Mouse (Mus musculus) small intestine, adult 2 months (tissue): ENCODE measurements around the gene Canx. TPM values are rescaled to one million over a fixed set of nuclear protein-coding genes. Genes with fewer than 3 reads are reported as not detected.

ENCODE experiments used
- H3K27ac ChIP-seq: fragments of 200-500 bp; 2 replicates; pipeline ENCODE4 v1.5.1; 2012; ENCODE audit warnings: low read depth, low read length, control low read depth, inconsistent platforms; ENCODE audit not compliant: insufficient read depth
- H3K27me3 ChIP-seq: fragments of 200-500 bp; 2 replicates; pipeline ENCODE4 v1.6.1; 2012; ENCODE audit warnings: mild to moderate bottlenecking, moderate library complexity, low read length, inconsistent platforms; ENCODE audit not compliant: control insufficient read depth, insufficient read depth
- H3K36me3 ChIP-seq: fragments of 200-500 bp; 2 replicates; pipeline ENCODE4 v1.6.1; 2012; ENCODE audit warnings: mild to moderate bottlenecking, low read length, control low read depth, inconsistent platforms; ENCODE audit not compliant: control insufficient read depth, insufficient read depth
- H3K4me1 ChIP-seq: fragments of 200-500 bp; 2 replicates; pipeline ENCODE4 v1.6.1; 2012; ENCODE audit warnings: low read length, inconsistent platforms, mixed read lengths; ENCODE audit not compliant: control insufficient read depth, insufficient read depth, insufficient read length
- H3K4me3 ChIP-seq: fragments of 200-500 bp; 2 replicates; pipeline ENCODE4 v1.5.1; 2012; ENCODE audit warnings: low read depth, mild to moderate bottlenecking, control low read depth, inconsistent platforms, low read length, moderate library complexity
- CTCF ChIP-seq: fragments of 200-500 bp; IDR thresholded peaks from 2 replicates; pipeline ENCODE4 v1.5.1; 2012; ENCODE audit warnings: low read depth, mild to moderate bottlenecking, control low read depth, inconsistent platforms, low read length, moderate library complexity, mixed read lengths; ENCODE audit not compliant: insufficient replicate concordance, insufficient read length; ENCODE audit errors: extremely low read depth
- POLR2A ChIP-seq: fragments of 200-500 bp; IDR thresholded peaks from 2 replicates; pipeline ENCODE4 v1.6.1; 2012; ENCODE audit warnings: low read depth, mild to moderate bottlenecking, control low read depth, inconsistent platforms, low read length, moderate library complexity
- WGBS: fragments of 180-500 bp; shearing (Covaris S2); methylation state at CpG from one replicate; pipeline ENCODE4 v1.1.7; 2018; 5-methylcytosine and 5-hydroxymethylcytosine counted together
- polyA plus RNA-seq: library from polyadenylated mRNA; depleted of rRNA; stranded (reverse); fragments of >200 nt; gene quantifications from 2 replicates; pipeline ENCODE4 v1.2.3, GENCODE M21; 2012; rRNA removed

Canx gene
- polyA plus RNA-seq, 1 experiment = 31.9 TPM

- Histone ChIP-seq H3K27ac (no peak overlapping the region), H3K27me3 (no peaks in the 10 kb centered on the region), H3K4me1 (no peaks in the 10 kb centered on the region), H3K4me3 (no peak overlapping the region), H3K36me3 (peaks cover 11% of the 10 kb centered on the region; the same call in 1 of the 2 replicates)
- TF ChIP-seq CTCF = no peak
- no peak for TF ChIP-seq POLR2A
- 64% methylated on average over 3 of the region's 3 CpGs for WGBS
Measured at GRCm38 (mm10) chr11:50252166-50252565, 73.3 kb downstream of the Canx start.

- TF ChIP-seq POLR2A = no peak
- TF ChIP-seq CTCF = no peak
- Histone ChIP-seq H3K4me3 (no peak overlapping the region), H3K4me1 (no peaks in the 10 kb centered on the region), H3K36me3 (no peaks in the 10 kb centered on the region), H3K27ac (no peak overlapping the region), H3K27me3 (no peaks in the 10 kb centered on the region)
- 70% methylated on average over 7 of the region's 7 CpGs for WGBS
Measured at GRCm38 (mm10) chr11:50248473-50249171, 76.9 kb downstream of the Canx start.

- Histone ChIP-seq H3K4me1 (no peaks in the 10 kb centered on the region), H3K4me3 (no peak overlapping the region), H3K36me3 (no peaks in the 10 kb centered on the region), H3K27ac (no peak overlapping the region), H3K27me3 (no peaks in the 10 kb centered on the region)
- TF ChIP-seq POLR2A (no peak), CTCF (no peak)
- 80% methylated on average over 5 of the region's 5 CpGs for WGBS
Measured at GRCm38 (mm10) chr11:50245269-50245668, 80.2 kb downstream of the Canx start.

Other genes with a start within 250 kb of the Canx start
- 19.3 and 31.5 TPM in 2 replicates for gene Tbc1d9b, start 194.3 kb downstream of the Canx start, polyA plus RNA-seq
- 0.95 and 3.8 TPM in 2 replicates for gene Mrnip, start 151.2 kb downstream of the Canx start, polyA plus RNA-seq
- gene Sqstm1, start 114.8 kb downstream of the Canx start, polyA plus RNA-seq = 89.1 and 171 TPM in 2 replicates
- 116 and 171 TPM in 2 replicates for gene Mgat4b, start 114.8 kb downstream of the Canx start, polyA plus RNA-seq
- gene Ltc4s, start 87.1 kb downstream of the Canx start, polyA plus RNA-seq = 44.3 and 51.3 TPM in 2 replicates
- 7.5 and 12.6 TPM in 2 replicates for gene Maml1, start 33.4 kb downstream of the Canx start, polyA plus RNA-seq
- 0.15 and 0.51 TPM in 2 replicates for gene Cby3, start 28.8 kb upstream of the Canx start, polyA plus RNA-seq
- 5.9 and 11.5 TPM in 2 replicates for gene Hnrnph1, start 51.3 kb upstream of the Canx start, polyA plus RNA-seq
- 8.0 and 15.8 TPM in 2 replicates for gene Rufy1, start 105.5 kb upstream of the Canx start, polyA plus RNA-seq